In the genomic region with DNA sequence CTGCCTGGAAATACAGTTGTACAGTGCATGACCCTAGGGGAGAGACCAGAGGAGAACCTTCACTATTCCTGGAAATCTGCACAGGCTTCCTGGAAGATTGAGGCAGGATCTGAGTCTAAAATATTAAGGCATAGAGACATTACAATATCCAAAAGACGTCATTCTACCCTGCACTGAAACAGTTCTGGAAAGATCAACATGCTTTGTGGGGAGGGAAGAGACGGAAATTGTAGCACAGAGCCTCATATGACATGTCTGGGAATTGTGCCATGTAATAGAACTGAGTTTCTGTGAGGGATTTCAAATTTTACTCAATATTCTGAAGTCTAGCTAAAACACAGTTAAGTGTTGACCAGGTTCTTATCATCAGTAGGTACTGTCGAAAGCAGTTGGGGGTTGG, we compare ENCODE assay signal across 39 mouse cellular contexts. TPM values are rescaled to one million over a fixed set of nuclear protein-coding genes. Genes with fewer than 3 reads are reported as not detected.
DNase-seq lines count a peak whose midpoint lies in the region; ATAC-seq lines count a peak whose summit lies in the region.
"Had no signal": no experiment of that assay in that cellular context is flagged by ENCODE, and none has a peak within 500 bp of the region (broad histone marks: within the 10 kb centered on the region; RNA-seq: fewer than 3 reads in every experiment).

No protein-coding gene starts in this region.

- no peaks in the 10 kb centered on the region for H3K36me3 ChIP-seq in forebrain, embryonic 14.5 days (ENCODE audit: control insufficient read depth, insufficient read depth, low read length)
- H3K36me3 ChIP-seq in forebrain, embryonic 10.5 days (replicated peaks): no peaks in the 10 kb centered on the region
- H3K36me3 ChIP-seq in kidney, embryonic 16.5 days (ENCODE audit: insufficient read depth, low read length): no peaks in the 10 kb centered on the region
- H3K36me3 ChIP-seq in embryonic facial prominence, embryonic 15.5 days: no peaks in the 10 kb centered on the region
- H3K36me3 ChIP-seq: embryonic facial prominence, embryonic 12.5 days; G1E; heart, embryonic 12.5 days; hindbrain, embryonic 10.5 days; hindbrain, embryonic 15.5 days; midbrain, embryonic 13.5 days; neural tube, embryonic 13.5 days had no signal

- no peaks in the 10 kb centered on the region for H3K9me3 ChIP-seq in forebrain, embryonic 14.5 days (replicated peaks; ENCODE audit: control insufficient read depth, low read length)
- no peaks in the 10 kb centered on the region for H3K9me3 ChIP-seq in forebrain, embryonic 10.5 days
- no peaks in the 10 kb centered on the region for H3K9me3 ChIP-seq in kidney, embryonic 16.5 days (ENCODE audit: low read length)
- no peaks in the 10 kb centered on the region for H3K9me3 ChIP-seq in embryonic facial prominence, embryonic 15.5 days (replicated peaks)
- H3K9me3 ChIP-seq: embryonic facial prominence, embryonic 12.5 days; forebrain, embryonic 13.5 days; G1E; heart, embryonic 12.5 days; hindbrain, embryonic 10.5 days; hindbrain, embryonic 15.5 days; midbrain, embryonic 13.5 days had no signal

- H3K27ac ChIP-seq in forebrain, embryonic 14.5 days (ENCODE audit: low read depth, low read length): no peak overlapping the region
- no peak overlapping the region for H3K27ac ChIP-seq in forebrain, embryonic 10.5 days
- no peak overlapping the region for H3K27ac ChIP-seq in kidney, embryonic 16.5 days (ENCODE audit: low read length)
- 0 out of 2 replicates have a peak overlapping the region, but pooled peaks have one; percentile 22 for H3K27ac ChIP-seq in embryonic facial prominence, embryonic 15.5 days (replicated peaks)
- H3K27ac ChIP-seq: embryonic facial prominence, embryonic 12.5 days; forebrain, embryonic 13.5 days; hindbrain, embryonic 10.5 days; hindbrain, embryonic 15.5 days; liver, embryonic 14.5 days; midbrain, embryonic 13.5 days; neural tube, embryonic 13.5 days; stomach, postnatal 0 days had no signal

- no peak overlapping the region for H3K4me2 ChIP-seq in forebrain, embryonic 14.5 days (ENCODE audit: low read length)
- no peak overlapping the region for H3K4me2 ChIP-seq in kidney, embryonic 16.5 days (replicated peaks; ENCODE audit: low read depth, low read length)
- H3K4me2 ChIP-seq in embryonic facial prominence, embryonic 15.5 days (replicated peaks): no peak overlapping the region
- H3K4me2 ChIP-seq: embryonic facial prominence, embryonic 12.5 days; forebrain, embryonic 13.5 days; heart, embryonic 12.5 days; hindbrain, embryonic 15.5 days; midbrain, embryonic 13.5 days; neural tube, embryonic 13.5 days had no signal

- no peak for ATAC-seq in forebrain, embryonic 14.5 days
- no peak for ATAC-seq in kidney, embryonic 16.5 days (ENCODE audit: low FRiP score, low TSS enrichment)
- no peak for ATAC-seq in embryonic facial prominence, embryonic 15.5 days (ENCODE audit: insufficient number of reproducible peaks, low FRiP score, low TSS enrichment, low read depth)
- no peak for ATAC-seq in megakaryocyte progenitor cell, adult 5-6 weeks (replicated peaks; ENCODE audit: poor library complexity)
- ATAC-seq: forebrain, embryonic 13.5 days; inflammation-experienced regulatory T-cells, adult 6 months; midbrain, embryonic 13.5 days; Patski had no signal

- no peaks in the 10 kb centered on the region for H3K27me3 ChIP-seq in forebrain, embryonic 14.5 days (replicated peaks; ENCODE audit: control insufficient read depth, insufficient read depth, low read length)
- H3K27me3 ChIP-seq in forebrain, embryonic 10.5 days (ENCODE audit: poor library complexity, severe bottlenecking): no peaks in the 10 kb centered on the region
- H3K27me3 ChIP-seq in kidney, embryonic 16.5 days (ENCODE audit: insufficient read depth, low read length): no peaks in the 10 kb centered on the region
- H3K27me3 ChIP-seq in embryonic facial prominence, embryonic 15.5 days: no peaks in the 10 kb centered on the region
- H3K27me3 ChIP-seq: embryonic facial prominence, embryonic 12.5 days; forebrain, embryonic 13.5 days; heart, embryonic 12.5 days; hindbrain, embryonic 15.5 days; midbrain, embryonic 13.5 days; neural tube, embryonic 13.5 days; Patski had no signal

- WGBS in forebrain, embryonic 14.5 days: 74% methylated on average over 3 of the region's 3 CpGs
- 88% methylated on average over 3 of the region's 3 CpGs for WGBS in forebrain, embryonic 10.5 days
- 57% methylated on average over 3 of the region's 3 CpGs for WGBS in kidney, embryonic 16.5 days
- WGBS in embryonic facial prominence, embryonic 15.5 days: 49% methylated on average over 3 of the region's 3 CpGs

- DNase-seq in forebrain, embryonic 14.5 days (ENCODE audit: low spot score): peak; percentile 12
- DNase-seq in forebrain, embryonic 10.5 days (ENCODE audit: extremely low spot score, low spot score): no peak
- DNase-seq in kidney, postnatal 14 days: peak; percentile 4
- peak; percentile 60 for DNase-seq in NIH3T3 (ENCODE audit: low read depth)
- DNase-seq: adrenal gland, postnatal 25 days; cerebellum, adult 8-10 months; cerebellum, postnatal 36 days; gastrocnemius, postnatal 25 days; heart, postnatal 14 days; kidney, adult 11 months; kidney, postnatal 10 days; left cerebral cortex, postnatal 4 days; liver; lung, adult 2 months; lung, postnatal 4 days; right cerebral cortex, postnatal 4 days; thymus, adult 18-20 months; thymus, postnatal 25 days had no signal

- H3K4me3 ChIP-seq in forebrain, embryonic 14.5 days (ENCODE audit: low read depth, low read length): no peak overlapping the region
- no peak overlapping the region for H3K4me3 ChIP-seq in forebrain, embryonic 10.5 days
- H3K4me3 ChIP-seq in kidney, embryonic 16.5 days (ENCODE audit: low read length): no peak overlapping the region
- no peak overlapping the region for H3K4me3 ChIP-seq in embryonic facial prominence, embryonic 15.5 days (replicated peaks)
- H3K4me3 ChIP-seq: embryonic facial prominence, embryonic 12.5 days; erythroblast, embryonic 14.5 days; forebrain, embryonic 13.5 days; heart, embryonic 12.5 days; hindbrain, embryonic 10.5 days; hindbrain, embryonic 15.5 days; midbrain, embryonic 13.5 days; neural tube, embryonic 13.5 days had no signal

- H3K4me1 ChIP-seq in forebrain, embryonic 14.5 days (ENCODE audit: control insufficient read depth, insufficient read depth, low read length): no peaks in the 10 kb centered on the region
- no peaks in the 10 kb centered on the region for H3K4me1 ChIP-seq in forebrain, embryonic 10.5 days
- no peaks in the 10 kb centered on the region for H3K4me1 ChIP-seq in kidney, embryonic 16.5 days (ENCODE audit: insufficient read depth, low read length)
- H3K4me1 ChIP-seq in embryonic facial prominence, embryonic 15.5 days: no peaks in the 10 kb centered on the region
- H3K4me1 ChIP-seq: embryonic facial prominence, embryonic 12.5 days; forebrain, embryonic 13.5 days; heart, embryonic 12.5 days; hindbrain, embryonic 10.5 days; hindbrain, embryonic 15.5 days; midbrain, embryonic 13.5 days; neural tube, embryonic 13.5 days had no signal

- H3K9ac ChIP-seq in forebrain, embryonic 14.5 days (ENCODE audit: low read length): no peak overlapping the region
- H3K9ac ChIP-seq in kidney, embryonic 16.5 days (replicated peaks; ENCODE audit: low read length): no peak overlapping the region
- no peak overlapping the region for H3K9ac ChIP-seq in embryonic facial prominence, embryonic 15.5 days
- H3K9ac ChIP-seq: embryonic facial prominence, embryonic 12.5 days; forebrain, embryonic 13.5 days; heart, embryonic 12.5 days; hindbrain, embryonic 15.5 days; liver, embryonic 14.5 days; midbrain, embryonic 13.5 days; neural tube, embryonic 13.5 days had no signal

RNA-seq across cellular contexts. Expression of gene Il6, which starts 12.0 kb away (rescaled TPM):
- not detected in 2 replicates for polyA plus RNA-seq in forebrain, embryonic 14.5 days (2014; fragmentation: Nextera tagmentation; extraction: Ambion mirVana)
- not detected in 2 replicates for polyA plus RNA-seq in forebrain, embryonic 10.5 days (2016; fragmentation: Nextera tagmentation; extraction: Ambion mirVana)
- 0.19 and 0.32 TPM in 2 replicates for polyA plus RNA-seq in kidney, embryonic 16.5 days (2015; fragmentation: Nextera tagmentation; extraction: Ambion mirVana)
- polyA plus RNA-seq in embryonic facial prominence, embryonic 15.5 days (2015; fragmentation: Nextera tagmentation; extraction: Ambion mirVana): 0.25 and 0.29 TPM in 2 replicates
- total RNA-seq in megakaryocyte progenitor cell, adult 5-6 weeks (2015): 0.86 and 1.4 TPM in 2 replicates
- total RNA-seq in megakaryocyte progenitor cell, adult 5-6 weeks (2017): 0.07 and 2.7 TPM in 2 replicates
- total RNA-seq: adrenal gland, adult 18-20 months; adrenal gland, postnatal 25 days; gastrocnemius, postnatal 25 days; heart, adult 18-20 months; heart, postnatal 14 days; layer of hippocampus, adult 18-20 months; layer of hippocampus, postnatal 25 days; left cerebral cortex, postnatal 4 days had no signal
- polyA plus RNA-seq: embryonic facial prominence, embryonic 12.5 days; forebrain, embryonic 13.5 days; G1E; hindbrain, embryonic 10.5 days; hindbrain, embryonic 15.5 days; lung, adult 2 months; midbrain, embryonic 13.5 days; neural tube, embryonic 13.5 days; spleen, adult 2 months had no signal
